ENCODE assay signal across 9 mouse cellular contexts in the genomic region with DNA sequence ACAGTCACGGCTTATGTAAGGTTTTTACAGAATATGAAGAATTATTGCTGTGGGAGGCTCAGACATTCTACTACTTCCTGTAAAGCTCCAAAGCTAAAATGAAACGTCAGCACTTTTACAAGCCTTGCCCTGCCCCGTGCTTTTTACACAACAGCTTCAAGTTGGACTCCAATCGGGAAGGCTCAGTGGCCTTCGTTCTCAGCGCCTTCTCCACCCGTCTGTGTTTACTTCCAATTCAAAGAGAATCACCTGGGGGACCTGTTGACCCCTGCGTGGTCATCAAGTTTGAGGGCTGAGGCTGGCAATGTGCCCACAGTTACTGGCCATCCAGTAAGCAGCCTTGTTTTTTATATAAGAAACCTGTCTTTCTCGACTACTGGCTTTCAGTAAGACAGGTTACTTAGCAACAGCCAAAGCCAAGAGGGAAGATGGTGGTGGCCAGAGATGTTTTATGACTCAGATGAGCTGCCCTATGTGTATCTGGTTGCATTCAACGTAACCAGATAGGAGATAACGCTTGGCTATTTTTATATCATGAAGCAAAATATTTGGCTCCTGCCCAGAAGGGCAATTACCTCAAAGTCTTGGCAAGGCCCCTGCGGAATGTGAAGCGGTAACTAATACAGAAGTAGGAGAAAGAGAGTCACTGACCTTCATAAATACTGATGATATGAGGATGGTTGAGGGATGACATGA. TPM values are rescaled to one million over a fixed set of nuclear protein-coding genes. Genes with fewer than 3 reads are reported as not detected.
A peak's percentile ranks its signal among the peaks of the same experiment; 100 is the strongest.
DNase-seq lines count a peak whose midpoint lies in the region; ATAC-seq and TF ChIP-seq lines count a peak whose summit lies in the region.
"Had no signal": no experiment of that assay in that cellular context is flagged by ENCODE, and none has a peak within 500 bp of the region (broad histone marks: within the 10 kb centered on the region; RNA-seq: fewer than 3 reads in every experiment).

No protein-coding gene starts in this region.

- no peak for TF ChIP-seq POLR2A in CH12.LX (IDR thresholded peaks at IDR 0.05; ENCODE audit: low read depth, low read length)

- H3K9me3 ChIP-seq in CH12.LX (replicated peaks; ENCODE audit: low read length): no peaks in the 10 kb centered on the region
- H3K9me3 ChIP-seq in forebrain, embryonic 13.5 days (replicated peaks): no peaks in the 10 kb centered on the region
- H3K9me3 ChIP-seq: forebrain, embryonic 15.5 days had no signal

- H3K36me3 ChIP-seq in CH12.LX (replicated peaks in 1 of 2; ENCODE audit: control insufficient read depth in 1 of 2, insufficient read depth in 1 of 2, low read length in 1 of 2): peaks cover 0 to 38% of the 10 kb centered on the region in 2 experiments
- H3K36me3 ChIP-seq in forebrain, embryonic 13.5 days (ENCODE audit: poor library complexity, severe bottlenecking): peaks cover 5% of the 10 kb centered on the region

- no peak overlapping the region for H3K4me2 ChIP-seq in CH12.LX (ENCODE audit: insufficient read depth, low read depth, poor library complexity, severe bottlenecking)
- H3K4me2 ChIP-seq in forebrain, embryonic 13.5 days: no peak overlapping the region
- H3K4me2 ChIP-seq: forebrain, embryonic 15.5 days had no signal

- H3K27ac ChIP-seq in CH12.LX (ENCODE audit: insufficient read depth, low read depth): no peak overlapping the region
- no peak overlapping the region for H3K27ac ChIP-seq in forebrain, embryonic 13.5 days
- H3K27ac ChIP-seq: forebrain, embryonic 15.5 days had no signal

- no peak overlapping the region for H3K9ac ChIP-seq in CH12.LX (ENCODE audit: insufficient read depth, low read depth)
- H3K9ac ChIP-seq in forebrain, embryonic 13.5 days: no peak overlapping the region
- H3K9ac ChIP-seq: forebrain, embryonic 15.5 days had no signal

- 87% methylated on average over 13 of the region's 13 CpGs for WGBS in forebrain, embryonic 13.5 days

- DNase-seq in heart, adult 11 months: peak; percentile 93
- DNase-seq in heart, postnatal 25 days (ENCODE audit: low spot score): no peak
- DNase-seq in CH12.LX (ENCODE audit: extremely low read depth): no peak
- peak; percentile 63 for DNase-seq in brain, adult 2 months (ENCODE audit: low read depth, low spot score)
- DNase-seq in heart, postnatal 4 days: peak; percentile 72
- DNase-seq in right cerebral cortex, postnatal 25 days: no peak

- no peak for ATAC-seq in forebrain, embryonic 13.5 days
- no peak for ATAC-seq in erythroblast, adult 5-6 weeks (replicated peaks; ENCODE audit: low FRiP score, poor library complexity, severe bottlenecking)
- ATAC-seq: forebrain, embryonic 15.5 days had no signal

- H3K4me1 ChIP-seq in CH12.LX (ENCODE audit: control insufficient read depth in 1 of 2, insufficient read depth in 2 of 2): peaks cover 0 to 21% of the 10 kb centered on the region in 2 experiments; a peak in 3 of 4 replicates
- peaks cover 45% of the 10 kb centered on the region for H3K4me1 ChIP-seq in forebrain, embryonic 13.5 days

- intact Hi-C loops in heart, postnatal 25 days (cut with DNase I): no loop called here

- no peaks in the 10 kb centered on the region for H3K27me3 ChIP-seq in CH12.LX (replicated peaks)
- no peaks in the 10 kb centered on the region for H3K27me3 ChIP-seq in forebrain, embryonic 13.5 days
- H3K27me3 ChIP-seq: forebrain, embryonic 15.5 days had no signal

- no peak overlapping the region for H3K4me3 ChIP-seq in CH12.LX (replicated peaks in 1 of 3; ENCODE audit: low read depth in 2 of 3, low read length in 2 of 3, poor library complexity in 1 of 3)
- no peak overlapping the region for H3K4me3 ChIP-seq in forebrain, embryonic 13.5 days
- H3K4me3 ChIP-seq: forebrain, embryonic 15.5 days had no signal

- dilution Hi-C loops in CH12.LX (cut with MboI; ENCODE audit: extremely low pct_ligation_motif_present, extremely low pct_unique_long_range_greater_than_20kb, low sequenced_read_pairs): no loop called here

- TF ChIP-seq EP300 in CH12.LX (IDR thresholded peaks at IDR 0.05; ENCODE audit: low read length): no peak

- H3K79me2 ChIP-seq in CH12.LX (replicated peaks; ENCODE audit: control insufficient read depth, extremely low read depth, insufficient read depth, poor library complexity, severe bottlenecking): no peaks in the 10 kb centered on the region

- TF ChIP-seq CTCF in CH12.LX (conservative IDR thresholded peaks at IDR 0.05 in 1 of 2, IDR thresholded peaks at IDR 0.05 in 1 of 2; ENCODE audit: low read depth in 2 of 2, low read length in 2 of 2): no peak

- TF ChIP-seq RAD21 in CH12.LX (IDR thresholded peaks at IDR 0.05; ENCODE audit: low read depth, low read length): no peak

- in situ Hi-C loops in CH12.LX (cut with MboI; ENCODE audit: low pct_ligation_motif_present, low pct_unique_long_range_greater_than_20kb, low sequenced_read_pairs): no loop called here

TF ChIP-seq in CH12.LX, 34 proteins besides CTCF, POLR2A, EP300 and RAD21:
- peak; percentile 81 for TF ChIP-seq MAFK (IDR thresholded peaks at IDR 0.05; ENCODE audit: insufficient replicate concordance, low read length)
- no peak for TF ChIP-seq MXI1 (IDR thresholded peaks at IDR 0.05; ENCODE audit: low read depth, low read length)

RNA-seq across cellular contexts. Expression of gene Nuak1, which starts 31.3 kb away (rescaled TPM):
- total RNA-seq in heart, postnatal 25 days (2021): 10 to 100 TPM; 30.8 to 32.3 TPM
- total RNA-seq in CH12.LX (2012; rRNA removed) (1.2 TPM in 2 replicates), CH12.LX (2014; rRNA removed) (1.4 and 1.6 TPM in 2 replicates)
- polyA plus RNA-seq in CH12.LX (2012; ENCODE audit: insufficient read length, low read depth): 3.2 and 3.4 TPM in 2 replicates
- total RNA-seq in heart, postnatal 4 days (2021): 10 to 100 TPM; 39.5 to 45.8 TPM
- polyA plus RNA-seq in forebrain, embryonic 13.5 days (2015; fragmentation: Nextera tagmentation; extraction: Ambion mirVana): 5.3 and 7.4 TPM in 2 replicates
- total RNA-seq in erythroblast, adult 5-6 weeks (2015; ENCODE audit: low replicate concordance): not detected in 2 replicates
- 0.85 TPM in 1 of 2 replicates, not detected in the other for total RNA-seq in erythroblast, adult 5-6 weeks (2017; ENCODE audit: low replicate concordance)

Comparison
In these comparisons a context has a peak if more than half of its experiments do, and no peak if none do; other contexts are left out.
1. DNase-seq: peak in heart, adult 11 months (single experiment), brain, adult 2 months (single experiment) and heart, postnatal 4 days (single experiment); none in heart, postnatal 25 days (single experiment), CH12.LX (single experiment) and right cerebral cortex, postnatal 25 days (single experiment).
2. RNA of gene Nuak1, which starts 31.3 kb away (total RNA-seq): 39.5 to 45.8 TPM in heart, postnatal 4 days and 30.8 to 32.3 TPM in heart, postnatal 25 days; 1.2 to 1.6 TPM in CH12.LX and 0.85 TPM in erythroblast, adult 5-6 weeks; every median in the first group is over 10 times any median in the second.